Mouse (Mus musculus) forelimb bud, embryonic 11.5 days (tissue): Measurements from ENCODE around the gene Heatr3.
A peak's percentile ranks its signal among the peaks of the same experiment; 100 is the strongest.
"Not testable (repeated sequence)": the region's sequence is repeated elsewhere in the genome, so short reads cannot be mapped to it uniquely, and the experiment has no call there.

ENCODE experiments used
- DNase-seq: peaks from one replicate; pipeline ENCODE4 v3.0.0-alpha.2; 2012; ENCODE audit warnings: low read depth, low spot score

The Heatr3 gene

DNA sequence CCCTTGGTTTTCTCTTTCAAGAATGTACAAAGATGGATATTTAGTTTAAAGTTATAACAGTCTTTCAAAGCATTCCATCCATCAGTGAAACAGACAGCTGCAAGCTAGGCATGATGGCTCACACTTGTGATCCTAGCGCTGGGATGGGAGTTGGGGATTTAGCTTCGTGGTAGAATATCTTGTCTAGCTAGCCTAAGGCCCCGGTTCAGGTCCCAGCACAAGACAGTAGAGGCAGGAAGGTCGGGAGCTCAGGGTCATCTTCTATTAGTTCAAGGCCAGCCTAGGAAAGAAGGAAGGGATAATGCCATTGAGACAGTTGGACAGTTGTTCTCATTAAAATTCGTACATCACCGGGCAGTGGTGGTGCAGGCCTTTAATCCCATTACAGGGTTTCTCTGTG lies 48.1 kb downstream of the Heatr3 start:
- no peak for DNase-seq

DNA sequence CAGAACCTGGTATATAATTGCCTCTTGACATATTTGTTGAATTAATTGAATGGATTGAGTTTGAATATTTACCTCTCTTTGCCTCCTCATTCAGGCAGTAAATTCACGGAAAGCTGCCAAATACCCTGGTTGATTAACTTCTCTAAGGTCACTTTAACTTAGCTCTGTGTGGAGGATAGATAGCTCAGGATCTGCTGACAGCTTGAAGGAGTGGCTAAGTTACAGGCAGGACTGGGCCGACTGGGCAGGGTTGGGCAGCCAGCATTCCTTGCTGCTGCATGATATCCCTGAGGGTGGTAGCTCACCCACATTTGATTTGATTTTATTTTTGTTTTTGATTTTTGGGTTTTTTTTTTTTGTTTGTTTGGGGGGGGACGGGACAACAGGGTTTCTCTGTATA lies 59.7 kb downstream of the Heatr3 start:
- no peak for DNase-seq

DNA sequence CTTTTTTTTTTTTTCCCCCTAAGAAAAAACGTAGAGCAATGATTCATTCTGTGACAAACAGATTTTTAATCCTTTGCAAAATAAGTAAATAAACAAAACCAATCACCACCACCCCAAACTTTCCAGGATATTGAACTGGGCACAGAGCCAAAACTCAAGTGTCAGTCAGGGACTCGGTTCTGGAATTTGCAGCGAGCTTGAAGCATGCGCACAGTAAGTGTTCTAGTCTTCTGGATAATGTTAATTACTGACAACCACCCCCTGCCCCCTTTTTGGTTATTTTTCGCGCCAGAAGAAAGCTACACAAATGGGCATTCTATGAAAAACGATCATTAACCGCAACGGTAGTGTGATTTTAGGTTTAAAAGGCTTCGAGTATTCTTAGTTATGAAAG lies 60.9 kb downstream of the Heatr3 start:
- DNase-seq, result peak; percentile 43

DNA sequence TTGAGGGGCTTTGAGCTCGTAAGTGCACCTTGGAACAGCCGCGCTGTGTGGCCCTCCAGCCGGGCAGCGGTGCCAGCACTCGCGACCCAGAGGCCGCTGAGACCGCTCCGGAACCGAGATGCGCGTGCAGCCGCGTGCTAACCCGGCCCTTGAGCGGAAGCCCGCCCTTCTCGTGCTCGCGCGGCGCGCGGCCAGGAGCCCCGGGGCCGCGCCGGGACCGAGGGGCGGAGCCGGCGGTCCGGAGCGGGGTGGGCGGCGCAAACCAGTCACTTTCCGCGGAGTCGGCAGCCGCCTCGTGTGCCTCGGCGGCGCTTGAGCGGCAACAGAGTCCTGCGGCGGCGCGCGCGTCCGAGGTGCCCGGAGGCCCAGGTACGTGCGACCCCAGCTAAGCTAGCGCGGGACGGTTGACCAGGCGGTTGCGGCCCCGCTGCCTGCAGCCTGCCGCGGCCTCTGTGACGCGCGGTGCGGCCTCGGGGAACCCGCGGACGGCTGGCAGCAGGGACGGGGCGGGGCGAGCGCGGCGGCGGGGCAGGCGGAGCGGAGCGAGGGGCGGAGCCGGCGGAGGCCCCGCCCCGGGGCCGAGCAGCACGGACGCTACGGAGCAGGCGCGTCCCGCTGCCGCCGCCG lies 61.4 kb downstream of the Heatr3 start, which contains the start of gene Tent4b:
Gene Tent4b (plus strand): TSS at position 269 of the 627 bp plus-strand sequence.
- peak; percentile 91 for DNase-seq

DNA sequence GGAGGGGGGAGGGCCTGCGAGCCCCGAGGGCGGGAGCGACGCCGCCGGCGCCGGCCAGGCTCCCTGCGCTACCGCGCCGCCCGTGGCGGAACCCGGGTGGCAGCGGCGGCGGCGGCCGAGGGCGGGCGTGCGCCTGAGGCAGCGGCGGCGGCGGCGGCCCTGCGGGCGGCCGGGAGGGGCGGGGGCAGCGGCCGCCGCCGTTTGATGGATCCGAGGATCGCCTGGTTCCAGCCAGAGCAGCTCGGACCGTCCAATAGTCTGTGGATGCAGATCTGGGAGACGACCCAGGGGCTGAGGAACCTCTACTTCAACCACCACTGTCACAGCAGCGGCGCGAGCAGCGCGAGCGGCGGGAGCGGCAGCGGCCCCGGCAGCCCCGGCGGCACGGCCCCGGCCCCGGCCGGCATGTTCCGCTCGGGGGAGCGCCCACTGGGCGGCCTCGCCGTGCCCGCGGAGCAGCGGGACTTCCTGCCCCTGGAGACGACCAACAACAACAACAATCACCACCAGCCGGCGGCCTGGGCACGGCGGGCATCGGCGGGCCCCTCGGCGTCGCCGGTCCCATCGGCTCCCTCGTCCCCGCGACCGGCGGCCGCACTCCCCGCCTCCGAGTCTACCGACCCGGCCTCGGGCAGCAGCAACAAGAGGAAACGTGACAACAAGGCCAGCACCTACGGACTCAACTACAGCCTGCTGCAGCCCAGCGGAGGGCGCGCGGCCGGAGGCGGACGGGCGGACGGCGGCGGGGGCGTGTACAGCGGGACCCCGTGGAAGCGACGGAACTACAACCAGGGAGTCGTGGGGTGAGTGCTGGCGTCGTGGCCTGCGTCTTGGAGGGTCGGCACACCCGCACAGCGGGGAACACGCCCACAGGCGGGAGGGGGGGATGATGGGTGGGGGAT lies 62.3 kb downstream of the Heatr3 start:
- DNase-seq, result no peak

DNA sequence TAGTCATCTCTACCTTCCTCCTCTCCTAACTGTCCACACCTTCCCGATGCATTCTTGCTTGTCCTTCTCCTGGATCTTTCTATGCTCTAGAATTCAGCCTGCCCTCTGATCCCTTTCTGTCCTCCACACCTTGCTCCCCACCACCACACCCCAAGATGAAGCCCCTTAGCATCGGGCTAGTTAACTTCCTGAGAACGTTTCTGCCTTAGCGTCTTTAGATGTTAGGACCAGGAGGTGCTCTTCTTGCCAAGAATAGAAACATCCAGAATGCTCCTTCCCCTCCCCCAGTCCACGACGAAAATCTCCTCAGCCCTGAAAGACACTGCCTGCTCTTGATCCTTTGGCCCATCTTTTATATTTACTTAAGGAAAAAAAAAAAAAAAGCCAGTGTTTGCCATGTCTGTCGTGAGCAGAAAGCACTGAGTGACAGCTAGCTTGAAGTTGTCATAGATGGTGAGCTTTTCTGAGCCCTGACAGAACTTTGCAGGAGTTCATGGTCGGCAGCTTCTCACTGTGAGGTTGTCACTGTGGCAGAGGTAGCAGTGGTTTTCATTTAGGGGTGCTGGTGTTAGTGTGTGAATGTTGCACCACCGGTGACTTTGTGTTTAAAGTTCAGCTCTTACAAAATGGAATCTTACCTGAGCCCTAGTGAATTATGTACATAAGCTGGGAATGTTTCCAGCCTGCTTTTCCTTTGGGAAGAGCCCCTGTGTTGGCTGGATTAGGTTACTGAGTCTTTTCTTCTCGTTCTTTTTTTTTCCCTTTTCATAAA lies 63.3 kb downstream of the Heatr3 start:
- no peak for DNase-seq

DNA sequence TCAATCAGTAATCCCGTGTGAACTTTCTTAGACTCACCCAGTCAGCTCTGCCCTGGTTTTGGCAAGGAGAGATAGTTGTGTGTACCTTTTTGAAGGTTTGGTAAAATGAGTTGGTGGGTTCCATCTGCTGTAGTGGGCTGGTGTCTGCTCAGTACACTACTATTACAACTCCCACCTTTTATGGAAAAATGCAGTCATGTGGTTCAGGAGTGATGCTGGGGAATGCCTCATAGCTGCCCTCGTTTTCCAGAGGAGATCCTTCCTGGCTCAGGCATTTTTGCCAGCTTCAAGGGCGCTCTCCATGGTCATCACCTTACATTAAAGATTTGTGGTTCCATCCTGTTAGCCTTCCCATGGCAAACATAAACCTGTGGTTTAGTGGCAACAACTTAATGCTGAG lies 64.0 kb downstream of the Heatr3 start:
- DNase-seq, result no peak

DNA sequence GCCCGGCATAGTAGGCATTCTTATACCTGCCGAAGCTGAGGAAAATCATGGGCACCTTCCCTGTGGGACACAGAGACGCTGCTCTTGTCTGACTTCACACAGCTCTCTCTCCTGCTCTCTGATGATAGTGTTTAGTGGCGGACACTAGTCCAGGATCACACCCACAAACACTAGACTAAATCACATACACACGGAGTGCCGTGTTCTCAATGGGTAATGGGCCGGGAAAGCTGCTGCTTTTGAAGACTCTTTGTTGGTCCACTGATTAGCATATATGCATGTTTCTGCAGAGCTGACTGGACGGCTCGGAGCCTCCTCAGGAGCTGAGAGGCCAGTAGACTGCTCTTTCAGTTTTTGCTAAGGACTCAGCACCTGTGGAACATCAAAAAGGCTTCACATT lies 68.4 kb downstream of the Heatr3 start:
- DNase-seq, result no peak

DNA sequence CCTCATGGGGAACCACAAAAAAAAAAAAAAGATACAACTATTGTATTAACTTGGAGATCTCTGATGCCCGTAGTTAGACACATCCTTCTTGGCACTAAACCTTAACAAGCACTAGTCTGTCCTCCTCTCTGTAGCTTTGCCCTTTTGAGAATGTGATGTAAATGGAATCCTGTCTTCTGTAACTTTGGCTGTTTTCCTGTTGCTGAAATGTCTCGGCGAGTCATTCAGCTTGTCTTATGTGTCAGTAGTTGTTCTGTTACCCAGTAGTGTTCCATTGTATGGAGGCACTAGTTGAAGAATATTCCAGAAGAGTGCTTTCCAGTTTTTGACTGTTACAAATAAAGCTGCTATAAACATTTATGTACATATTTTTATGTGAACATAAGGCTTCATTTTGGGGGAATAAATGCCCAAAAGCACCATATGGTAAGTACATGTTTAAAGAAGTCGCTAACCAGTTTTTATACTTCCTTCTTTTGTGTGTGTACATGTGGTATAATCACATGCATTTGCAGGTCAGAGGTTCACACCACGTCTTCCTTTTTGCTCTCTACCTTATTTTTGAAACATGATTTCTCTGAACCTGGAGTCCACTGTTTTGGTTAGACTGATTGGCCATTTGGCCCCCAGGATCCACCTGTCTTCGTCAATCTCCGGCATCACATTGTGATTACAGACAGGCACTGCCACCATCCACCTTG lies 69.6 kb downstream of the Heatr3 start:
- DNase-seq, result no peak

DNA sequence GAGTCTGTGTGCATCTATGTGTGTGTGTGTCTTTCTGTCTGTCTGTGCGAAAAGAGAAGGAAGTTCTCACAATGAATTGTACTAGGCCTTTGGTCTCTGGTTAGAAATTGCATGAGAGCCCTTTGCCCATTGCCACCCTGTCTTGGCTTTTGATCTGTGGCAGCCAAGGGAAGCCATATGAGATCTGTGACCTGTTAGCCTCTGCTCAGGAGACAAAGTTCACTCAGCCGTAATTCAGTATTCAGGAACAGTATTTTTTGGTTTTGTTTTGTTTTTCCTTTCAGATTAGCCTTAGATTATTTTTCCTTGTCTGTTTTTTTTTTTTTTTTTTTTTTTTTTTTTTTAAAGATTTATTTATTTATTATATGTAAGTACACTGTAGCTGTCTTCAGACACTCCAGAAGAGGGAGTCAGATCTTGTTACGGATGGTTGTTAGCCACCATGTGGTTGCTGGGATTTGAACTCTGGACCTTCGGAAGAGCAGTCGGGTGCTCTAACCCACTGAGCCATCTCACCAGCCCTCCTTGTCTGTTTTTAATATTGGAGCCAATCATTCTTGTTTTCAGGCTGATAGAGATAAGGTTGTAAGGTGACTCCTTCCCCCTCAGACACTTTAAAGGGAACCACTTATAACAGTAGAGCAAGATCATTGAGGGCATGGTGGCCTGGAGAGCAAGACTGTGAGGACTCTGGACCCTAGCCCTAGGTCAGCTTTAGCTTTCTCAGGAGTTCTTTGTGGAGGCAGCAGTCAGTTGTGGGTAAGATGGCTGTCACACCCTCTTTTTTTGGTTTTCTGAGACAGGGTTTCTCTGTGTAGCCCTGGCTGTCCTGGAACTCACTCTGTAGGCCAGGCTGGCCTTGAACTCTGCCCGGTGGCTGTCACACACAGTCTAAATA lies 72.5 kb downstream of the Heatr3 start:
- DNase-seq, result not testable (repeated sequence)

DNA sequence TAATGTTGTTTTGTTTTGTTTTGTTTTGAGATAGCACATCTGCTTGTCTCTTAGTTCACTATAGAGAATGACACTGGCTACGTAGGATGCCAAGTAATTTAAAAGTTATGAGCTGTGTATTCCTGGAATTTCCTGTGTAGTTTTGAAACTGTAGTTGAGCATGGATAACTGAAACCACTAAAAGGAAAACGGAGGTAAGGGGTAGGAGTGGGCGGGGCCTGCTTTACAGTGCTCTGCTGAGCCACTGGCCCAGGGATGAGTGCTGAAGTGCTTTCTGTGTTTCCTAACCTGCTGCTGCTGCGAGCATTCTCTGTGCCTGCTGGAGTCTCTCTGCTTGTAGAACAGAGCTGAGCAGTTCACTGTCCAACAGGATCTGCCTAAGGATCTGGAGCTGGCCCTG lies 83.7 kb downstream of the Heatr3 start:
- no peak for DNase-seq
